Mouse (Mus musculus) v-Abl transformed pro-B cells (cell line): ENCODE data around the gene Gpt2.

Experiments
- in situ Hi-C, 2 experiments: fragments of 400-800 bp; cut with MboI; formaldehyde crosslinking; loops; one replicate each; pipeline ENCODE4 v1.15.1; 2025; ENCODE audit not compliant: unreplicated experiment in 2 of 2

Gpt2 gene

GRCm38 (mm10) chr8:85517956-85518355 is 25.6 kb downstream of the Gpt2 start:
- in situ Hi-C loops: no loop called here

- in situ Hi-C loops: no loop called here
Measured at GRCm38 (mm10) chr8:85520586-85520985, 28.2 kb downstream of the Gpt2 start.

- in situ Hi-C loops: no loop called here
Measured at GRCm38 (mm10) chr8:85521332-85521731, 29.0 kb downstream of the Gpt2 start.

- in situ Hi-C loops: no loop called here
Measured at GRCm38 (mm10) chr8:85524086-85524485, 31.7 kb downstream of the Gpt2 start.

- in situ Hi-C loops: loop anchor here in 1 of 2 experiments (5.0 to 25.0 kb wide), 2 partner anchors 69 to 439 kb away; partner anchors contain the start of genes Man2b1, Wdr83 and Wdr83os
Measured at GRCm38 (mm10) chr8:85526105-85526504, 33.7 kb downstream of the Gpt2 start.

- in situ Hi-C loops: loop anchor here in 1 of 2 experiments (5.0 to 25.0 kb wide), 2 partner anchors 72 to 442 kb away; partner anchors contain the start of genes Man2b1, Wdr83 and Wdr83os
Measured at GRCm38 (mm10) chr8:85528959-85529358, 36.6 kb downstream of the Gpt2 start.

GRCm38 (mm10) chr8:85530717-85531116 is 38.3 kb downstream of the Gpt2 start:
- in situ Hi-C loops: loop anchor here in 1 of 2 experiments (25.0 kb wide), 1 partner anchor 443 kb away; the partner anchor contains the start of genes Man2b1, Wdr83 and Wdr83os

GRCm38 (mm10) chr8:85531471-85531870 is 39.1 kb downstream of the Gpt2 start:
- in situ Hi-C loops: loop anchor here in 1 of 2 experiments (25.0 kb wide), 1 partner anchor 444 kb away; the partner anchor contains the start of genes Man2b1, Wdr83 and Wdr83os

GRCm38 (mm10) chr8:85532843-85533242 is 40.5 kb downstream of the Gpt2 start:
- in situ Hi-C loops: loop anchor here in 1 of 2 experiments (25.0 kb wide), 1 partner anchor 446 kb away; the partner anchor contains the start of genes Man2b1, Wdr83 and Wdr83os

GRCm38 (mm10) chr8:85533434-85533833 is 41.1 kb downstream of the Gpt2 start:
- in situ Hi-C loops: loop anchor here in 1 of 2 experiments (25.0 kb wide), 1 partner anchor 446 kb away; the partner anchor contains the start of genes Man2b1, Wdr83 and Wdr83os

GRCm38 (mm10) chr8:85534163-85534562 is 41.8 kb downstream of the Gpt2 start:
- in situ Hi-C loops: loop anchor here in 1 of 2 experiments (25.0 kb wide), 1 partner anchor 447 kb away; the partner anchor contains the start of genes Man2b1, Wdr83 and Wdr83os

GRCm38 (mm10) chr8:85536332-85536731 is 44.0 kb downstream of the Gpt2 start:
- in situ Hi-C loops: loop anchor here in 1 of 2 experiments (25.0 kb wide), 1 partner anchor 449 kb away; the partner anchor contains the start of genes Man2b1, Wdr83 and Wdr83os

GRCm38 (mm10) chr8:85551934-85552333 is 59.6 kb downstream of the Gpt2 start:
- in situ Hi-C loops: loop anchor here (10.0 to 25.0 kb wide), 2 partner anchors 1353 to 1360 kb away; no protein-coding TSS in a partner anchor

GRCm38 (mm10) chr8:85554391-85555180 is 62.2 kb downstream of the Gpt2 start:
- in situ Hi-C loops: loop anchor here (10.0 to 25.0 kb wide), 2 partner anchors 1350 to 1358 kb away; no protein-coding TSS in a partner anchor

- in situ Hi-C loops: loop anchor here (10.0 to 25.0 kb wide), 2 partner anchors 1349 to 1357 kb away; no protein-coding TSS in a partner anchor
Measured at GRCm38 (mm10) chr8:85555181-85556145, 63.1 kb downstream of the Gpt2 start, which contains the start of gene Dnaja2. Gene Dnaja2 (minus strand): TSS chr8:85555344.

- in situ Hi-C loops: loop anchor here (10.0 to 25.0 kb wide), 2 partner anchors 1348 to 1355 kb away; no protein-coding TSS in a partner anchor
Measured at GRCm38 (mm10) chr8:85556986-85557600, 64.7 kb downstream of the Gpt2 start.

GRCm38 (mm10) chr8:85557601-85557986 is 65.2 kb downstream of the Gpt2 start:
- in situ Hi-C loops: loop anchor here (10.0 to 25.0 kb wide), 2 partner anchors 1347 to 1355 kb away; no protein-coding TSS in a partner anchor

- in situ Hi-C loops: loop anchor here (10.0 to 25.0 kb wide), 2 partner anchors 1346 to 1353 kb away; no protein-coding TSS in a partner anchor
Measured at GRCm38 (mm10) chr8:85559201-85559600, 66.8 kb downstream of the Gpt2 start.

GRCm38 (mm10) chr8:85559966-85560365 is 67.6 kb downstream of the Gpt2 start:
- in situ Hi-C loops: loop anchor here (10.0 to 25.0 kb wide), 2 partner anchors 1345 to 1352 kb away; no protein-coding TSS in a partner anchor
